Mouse (Mus musculus): ENCODE measurements at regions not wholly inside any gene's neighbourhood (a gene's known extent, or its start where the extent isn't known, plus 50 kb on each side); places are given as distances from the start of the nearest gene placed in this dataset.

DNA sequence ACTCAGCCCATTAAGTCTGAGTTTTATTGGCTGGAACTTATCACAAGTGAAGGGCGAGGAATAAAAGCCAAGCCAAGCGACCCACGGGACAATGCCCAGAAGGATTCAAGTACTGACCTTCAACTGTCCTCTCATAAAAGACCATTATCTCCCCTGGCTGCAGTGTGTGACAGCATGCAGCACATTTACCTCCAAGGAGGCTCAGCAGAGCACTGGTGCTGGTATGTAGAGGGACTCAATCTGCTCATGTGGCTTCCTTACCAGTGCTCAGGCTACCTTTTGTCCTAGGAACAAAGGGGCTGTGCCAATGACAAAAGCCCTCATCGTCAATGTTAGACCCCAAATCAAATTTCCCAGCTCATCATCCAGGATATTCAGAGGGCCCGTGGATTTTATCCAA is 190.9 kb upstream of the Car8 start:
- TF ChIP-seq CTCF (IDR thresholded peaks at IDR 0.05), result no peak
- no peak for TF ChIP-seq POLR2A (IDR thresholded peaks at IDR 0.05; ENCODE audit: insufficient read depth, low read depth, low read length)

Measured in heart, adult 2 months (tissue).